Mouse (Mus musculus) C2C12 (cell line): ENCODE measurements around the gene Rtn4. TPM values are rescaled to one million over a fixed set of nuclear protein-coding genes. Genes with fewer than 3 reads are reported as not detected.

Experiments
- H3K27me3 ChIP-seq: one replicate; pipeline ENCODE4 v1.6.1; 2011; ENCODE audit not compliant: control insufficient read depth, insufficient read depth, insufficient read length
- H3K36me3 ChIP-seq: one replicate; pipeline ENCODE4 v1.6.1; 2011; ENCODE audit not compliant: control insufficient read depth, insufficient read depth
- H3K4me3 ChIP-seq: one replicate; pipeline ENCODE4 v1.5.1; 2011; ENCODE audit warnings: mild to moderate bottlenecking, control low read depth; ENCODE audit not compliant: poor library complexity, insufficient read depth, severe bottlenecking
- H3K79me2 ChIP-seq: one replicate; pipeline ENCODE4 v1.6.1; 2011; ENCODE audit not compliant: control insufficient read depth, insufficient read depth
- H3K79me3 ChIP-seq: one replicate; pipeline ENCODE4 v1.6.1; 2011; ENCODE audit warnings: low read depth, control low read depth
- H3ac ChIP-seq: one replicate; pipeline ENCODE3; 2011; ENCODE audit warnings: low read depth; ENCODE audit not compliant: control insufficient read depth, insufficient read length
- CEBPB ChIP-seq: IDR thresholded peaks from one replicate; pipeline ENCODE4 v1.6.1; 2011; ENCODE audit warnings: low read depth, mild to moderate bottlenecking, control low read depth, moderate library complexity
- CTCF ChIP-seq: IDR thresholded peaks from one replicate; pipeline ENCODE4 v1.5.1; 2011; ENCODE audit not compliant: control insufficient read depth, insufficient read depth, insufficient read length
- FOSL1 ChIP-seq: IDR thresholded peaks from one replicate; pipeline ENCODE4 v1.8.0; 2011; ENCODE audit warnings: mild to moderate bottlenecking, low read length; ENCODE audit not compliant: poor library complexity, insufficient read depth, severe bottlenecking
- MAX ChIP-seq: IDR thresholded peaks from one replicate; pipeline ENCODE4 v1.6.1; 2011; ENCODE audit warnings: mild to moderate bottlenecking, control low read depth
- MYOD1 ChIP-seq: IDR thresholded peaks from one replicate; pipeline ENCODE4 v1.6.1; 2011; ENCODE audit warnings: low read depth; ENCODE audit not compliant: control insufficient read depth, insufficient read length
- MYOG ChIP-seq: IDR thresholded peaks from one replicate; pipeline ENCODE4 v1.6.1; 2011; ENCODE audit not compliant: control insufficient read depth, insufficient read length; ENCODE audit errors: extremely low read depth
- USF1 ChIP-seq: IDR thresholded peaks from one replicate; pipeline ENCODE4 v1.6.1; 2011; ENCODE audit warnings: low read depth, mild to moderate bottlenecking, control low read depth, moderate library complexity
- polyA plus RNA-seq: library from polyadenylated mRNA; unstranded; fragments of >200 nt; fragmentation: generic; extraction: Trizol; gene quantifications from one replicate; pipeline ENCODE4 v1.2.1, GENCODE M21; 2012; ENCODE audit warnings: missing spikeins

Gene Rtn4
- polyA plus RNA-seq, 1 experiment, result 213 TPM

DNA sequence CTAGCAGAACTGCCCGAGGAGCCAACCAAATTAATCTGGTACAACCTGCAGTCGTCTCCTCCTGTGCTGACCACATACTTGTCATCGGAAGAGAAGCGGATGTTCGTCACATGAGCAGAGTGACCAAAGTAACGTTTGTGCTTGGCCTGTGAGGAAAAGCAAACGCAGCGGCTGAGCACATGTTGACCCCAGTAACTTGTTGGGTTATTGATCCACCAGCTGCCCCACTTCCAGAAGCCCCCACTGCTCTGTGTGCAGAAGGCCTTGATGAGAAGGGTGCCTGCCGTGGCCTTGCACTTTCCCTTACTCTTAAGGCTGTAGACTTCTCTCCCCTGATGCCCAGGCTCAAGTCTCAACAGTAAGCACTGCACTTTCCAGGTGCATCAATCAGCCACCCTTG is 53.5 kb downstream of the Rtn4 start:
- Histone ChIP-seq H3ac (no peak overlapping the region), H3K36me3 (peaks cover 72% of the 10 kb centered on the region), H3K27me3 (no peaks in the 10 kb centered on the region), H3K79me3 (no peaks in the 10 kb centered on the region), H3K4me3 (no peak overlapping the region), H3K79me2 (peaks cover 12% of the 10 kb centered on the region)
- no peak for TF ChIP-seq USF1
- TF ChIP-seq MAX, result no peak
- no peak for TF ChIP-seq MYOG
- no peak for TF ChIP-seq CTCF

GRCm38 (mm10) chr11:29747365-29747764 is 54.6 kb downstream of the Rtn4 start:
- Histone ChIP-seq H3K79me3 (no peaks in the 10 kb centered on the region), H3K4me3 (no peak overlapping the region), H3K36me3 (peaks cover 60% of the 10 kb centered on the region), H3ac (no peak overlapping the region), H3K79me2 (peaks cover under 1% of the 10 kb centered on the region), H3K27me3 (no peaks in the 10 kb centered on the region)
- TF ChIP-seq USF1 (no peak), MYOD1 (no peak), CTCF (no peak), MYOG (no peak), MAX (no peak), FOSL1 (no peak), CEBPB (no peak)

DNA sequence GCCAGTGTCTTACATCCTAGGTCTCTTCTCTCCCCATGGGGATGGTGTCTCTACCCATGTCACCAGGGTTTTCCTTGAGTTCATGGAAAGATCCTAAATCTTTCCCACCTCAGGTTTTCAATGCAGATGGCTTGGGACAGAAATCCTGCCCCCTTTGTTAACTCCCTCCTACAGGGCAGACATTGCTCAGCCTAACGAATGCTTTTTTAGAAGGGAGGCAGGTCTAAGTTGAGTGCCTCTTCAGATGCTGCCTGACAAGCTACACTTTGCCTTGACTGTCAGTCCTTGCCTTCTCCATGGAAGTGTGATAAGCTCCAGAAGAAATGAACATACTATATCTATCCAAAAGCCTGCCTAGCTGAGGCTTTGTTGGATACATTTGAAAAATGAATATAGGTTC is 55.1 kb downstream of the Rtn4 start:
- no peak overlapping the region for H3ac ChIP-seq
- no peaks in the 10 kb centered on the region for H3K79me3 ChIP-seq
- no peaks in the 10 kb centered on the region for H3K27me3 ChIP-seq
- TF ChIP-seq FOSL1, result no peak
- TF ChIP-seq CTCF, result no peak
- TF ChIP-seq MYOD1, result no peak
- TF ChIP-seq MAX, result no peak
- TF ChIP-seq CEBPB, result no peak
- TF ChIP-seq MYOG, result no peak
- TF ChIP-seq USF1, result no peak
- H3K4me3 ChIP-seq, result no peak overlapping the region
- H3K79me2 ChIP-seq, result no peaks in the 10 kb centered on the region
- H3K36me3 ChIP-seq, result peaks cover 55% of the 10 kb centered on the region

- TF ChIP-seq MYOD1, result no peak
- TF ChIP-seq CTCF, result no peak
- no peak for TF ChIP-seq MYOG
- no peak for TF ChIP-seq CEBPB
- no peak for TF ChIP-seq FOSL1
- TF ChIP-seq USF1, result no peak
- TF ChIP-seq MAX, result no peak
- Histone ChIP-seq H3K27me3 (no peaks in the 10 kb centered on the region), H3K79me3 (no peaks in the 10 kb centered on the region), H3K4me3 (no peak overlapping the region), H3ac (no peak overlapping the region), H3K36me3 (peaks cover 45% of the 10 kb centered on the region), H3K79me2 (no peaks in the 10 kb centered on the region)
These were observed 56.2 kb downstream of the Rtn4 start for GRCm38 (mm10) chr11:29748750-29749467.

DNA sequence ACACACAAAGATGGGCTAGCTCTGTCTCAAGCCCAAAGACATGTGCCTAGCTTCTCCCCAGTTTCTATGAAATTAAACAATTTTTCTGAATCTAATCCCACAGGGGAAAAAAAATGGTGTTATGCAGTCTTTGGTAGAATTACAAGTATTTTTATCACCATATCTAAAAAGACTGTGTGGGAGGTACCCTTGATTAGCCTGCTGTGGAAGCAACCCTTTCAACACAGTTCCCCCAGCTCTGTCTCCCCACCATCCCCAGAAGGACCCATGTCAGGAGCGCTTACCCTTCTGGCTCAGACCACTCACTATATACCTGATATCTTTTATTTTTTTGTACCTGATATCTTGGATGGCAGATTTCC is 56.7 kb downstream of the Rtn4 start:
- H3K79me3 ChIP-seq, result no peaks in the 10 kb centered on the region
- peaks cover 39% of the 10 kb centered on the region for H3K36me3 ChIP-seq
- TF ChIP-seq USF1, result no peak
- no peak for TF ChIP-seq MYOD1
- no peak for TF ChIP-seq FOSL1
- TF ChIP-seq MYOG, result no peak
- no peak for TF ChIP-seq CTCF
- no peak for TF ChIP-seq CEBPB
- TF ChIP-seq MAX, result no peak

DNA sequence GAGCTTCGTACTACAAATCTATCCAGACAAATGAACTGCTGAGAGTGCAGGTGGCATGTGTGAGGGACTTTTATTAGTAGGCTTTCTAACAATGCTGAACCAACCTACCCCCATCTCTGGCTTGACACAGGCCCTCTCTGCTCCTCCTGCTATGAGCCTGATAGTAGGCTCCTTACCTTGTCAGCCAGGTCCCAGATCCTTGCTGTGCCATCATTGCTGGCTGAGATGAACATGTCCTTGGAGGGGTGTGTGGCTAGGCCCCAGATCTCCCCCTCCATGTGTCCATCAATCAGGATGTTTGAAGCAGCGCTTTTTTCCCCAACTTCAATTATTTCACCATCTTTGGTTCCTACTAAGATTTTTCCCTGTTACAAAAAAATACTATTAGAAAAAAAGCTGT is 58.3 kb downstream of the Rtn4 start:
- peaks cover 24% of the 10 kb centered on the region for H3K36me3 ChIP-seq
- no peaks in the 10 kb centered on the region for H3K27me3 ChIP-seq
- H3ac ChIP-seq, result no peak overlapping the region
- H3K4me3 ChIP-seq, result no peak overlapping the region
- H3K79me2 ChIP-seq, result no peaks in the 10 kb centered on the region
- no peaks in the 10 kb centered on the region for H3K79me3 ChIP-seq
- no peak for TF ChIP-seq CTCF
- no peak for TF ChIP-seq FOSL1
- TF ChIP-seq USF1, result no peak
- no peak for TF ChIP-seq MYOG
- TF ChIP-seq MYOD1, result no peak
- no peak for TF ChIP-seq CEBPB
- TF ChIP-seq MAX, result no peak

More for the DNA sequence above, 56.7 kb downstream of the Rtn4 start:
- Histone ChIP-seq H3ac (no peak overlapping the region), H3K27me3 (no peaks in the 10 kb centered on the region), H3K4me3 (no peak overlapping the region), H3K79me2 (no peaks in the 10 kb centered on the region)
